Mouse (Mus musculus) testis, adult 2 months (tissue): ENCODE results near the gene Leprot.

Source experiments
- CTCF ChIP-seq: fragments of 200-500 bp; IDR thresholded peaks from 2 replicates; pipeline ENCODE4 v1.5.1; 2012; ENCODE audit warnings: low read depth, mild to moderate bottlenecking, inconsistent platforms, low read length, moderate library complexity; ENCODE audit not compliant: control insufficient read depth, insufficient read depth, insufficient replicate concordance
- POLR2A ChIP-seq: fragments of 200-500 bp; IDR thresholded peaks from 2 replicates; pipeline ENCODE4 v1.6.1; 2012; ENCODE audit warnings: low read depth, mild to moderate bottlenecking, inconsistent platforms, low read length, moderate library complexity; ENCODE audit not compliant: control insufficient read depth

DNA sequence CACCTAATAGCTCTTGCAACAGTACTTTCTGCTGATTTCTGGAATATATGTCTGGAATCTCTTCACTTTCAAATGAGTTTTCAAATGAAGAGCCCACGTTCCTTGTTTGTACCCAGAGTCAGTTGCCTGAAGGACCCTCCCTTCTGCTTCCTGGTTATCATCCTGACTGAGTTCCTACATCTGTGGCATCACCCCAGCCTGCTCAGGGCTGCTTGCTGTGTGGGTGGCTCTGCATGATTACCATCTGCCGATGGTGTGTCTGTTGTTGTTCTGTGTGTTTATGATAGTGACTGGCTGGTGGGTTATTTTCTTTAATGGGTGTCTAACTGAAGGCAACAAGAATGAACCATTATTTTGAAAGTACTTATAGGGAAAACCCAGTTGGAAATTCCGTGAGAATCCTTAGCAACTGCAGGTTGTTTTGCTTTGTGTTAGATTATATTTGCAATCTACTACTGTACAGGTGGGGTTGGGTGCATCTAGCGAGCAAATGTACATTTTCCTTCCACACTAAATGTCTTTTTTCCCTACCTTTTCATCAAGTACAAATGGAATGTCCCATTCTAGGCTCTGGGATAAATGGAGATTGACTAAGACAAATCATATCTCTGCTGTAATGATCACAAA lies 7.4 kb downstream of the Leprot start:
- TF ChIP-seq CTCF: no peak
- TF ChIP-seq POLR2A: no peak
